Mouse (Mus musculus): ENCODE data around the gene Arhgef10l.

DNA sequence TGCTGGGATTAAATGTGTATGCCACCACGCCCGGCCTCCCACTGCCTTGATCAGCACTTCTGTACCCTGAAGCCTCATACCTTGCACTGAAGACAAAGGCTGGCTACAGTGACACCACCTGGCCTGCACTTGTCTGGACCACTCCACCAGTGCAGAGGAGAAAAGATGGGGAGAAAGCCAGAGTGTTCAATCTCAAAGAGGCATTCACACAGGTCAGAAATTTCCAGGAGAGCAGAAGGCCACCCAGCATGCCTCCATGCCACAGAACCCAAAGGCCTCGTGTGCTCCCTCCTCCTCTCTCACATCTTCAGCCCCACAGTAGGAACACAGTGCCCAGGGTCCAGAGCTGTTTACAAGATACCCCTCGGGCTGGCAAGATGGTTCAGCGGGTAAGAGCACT, 68.4 kb downstream of the Arhgef10l start:
- TF ChIP-seq CTCF (IDR thresholded peaks at IDR 0.05; ENCODE audit: low read depth, low read length) (no peak), POLR2A (IDR thresholded peaks at IDR 0.05; ENCODE audit: borderline replicate concordance, low read depth, low read length) (no peak)
